Mouse (Mus musculus) erythroblast, embryonic 14.5 days (primary cell): ENCODE data around the gene Skil.

Experiments used
- GATA1 ChIP-seq: IDR thresholded peaks from 2 replicates; pipeline ENCODE4 v1.6.1; 2012; ENCODE audit warnings: low read length, inconsistent platforms, mixed read lengths
- TAL1 ChIP-seq: IDR thresholded peaks from 3 replicates; pipeline ENCODE4 v1.6.1; 2012; ENCODE audit warnings: low read length, inconsistent platforms, mixed read lengths

GRCm38 (mm10) chr3:31098556-31098955 is 3.7 kb downstream of the Skil start:
- TF ChIP-seq TAL1 (no peak), GATA1 (peak; percentile 30; the same call in 1 of the 2 replicates)
